Mouse (Mus musculus) thymus, postnatal 14 days (tissue): ENCODE results near the gene Opcml.

Experiments used
- DNase-seq: peaks from one replicate; pipeline ENCODE4 v3.0.0; 2021

Gene Opcml

GRCm38 (mm10) chr9:27790725-27791638 is at the start of gene Opcml:
Opcml (plus strand) TSS chr9:27790775.
- DNase-seq: no peak

GRCm38 (mm10) chr9:27758709-27759108 is 31.9 kb upstream of the Opcml start:
- DNase-seq: no peak

DNA sequence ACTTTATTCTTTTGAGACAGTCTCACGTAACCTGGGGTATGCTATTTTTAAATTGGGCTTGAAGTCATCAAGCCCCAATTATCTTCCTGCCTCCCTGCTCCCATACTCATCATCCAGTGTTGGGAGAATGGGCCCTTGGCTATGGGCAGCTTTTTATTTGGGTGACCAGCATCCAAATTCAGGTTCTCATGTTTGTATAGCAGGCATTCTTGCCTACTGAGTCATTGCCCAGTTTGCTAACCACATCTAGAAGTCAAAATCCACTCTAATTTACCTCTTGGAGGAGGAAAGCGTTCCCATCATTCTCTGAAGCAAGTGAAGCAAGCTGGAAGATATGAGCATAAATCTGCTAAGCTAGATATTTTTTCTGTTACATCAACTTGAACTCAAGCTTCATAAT is 29.4 kb upstream of the Opcml start:
- no peak for DNase-seq

GRCm38 (mm10) chr9:27766446-27766845 is 24.1 kb upstream of the Opcml start:
- no peak for DNase-seq

- no peak for DNase-seq
Observed at GRCm38 (mm10) chr9:27767196-27767900, 23.2 kb upstream of the Opcml start.

DNA sequence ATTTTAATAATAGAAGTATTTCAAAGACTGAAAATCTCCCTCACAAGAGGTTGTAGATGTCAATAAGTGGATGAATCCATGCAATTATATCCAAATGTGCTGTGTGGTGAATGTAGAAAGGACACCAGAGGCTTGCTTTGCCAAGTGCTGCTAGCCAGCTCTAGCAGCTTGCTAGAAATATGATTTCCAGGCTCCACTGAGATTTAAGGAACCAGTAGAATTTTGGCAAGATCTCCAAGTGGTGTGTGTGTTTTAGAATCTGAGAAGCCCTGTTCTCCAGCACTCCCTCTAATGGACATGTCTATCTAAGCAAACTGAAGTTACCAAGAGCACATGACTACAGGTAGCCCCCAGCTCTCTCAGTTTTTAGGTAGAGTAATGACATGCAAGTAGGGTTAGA is 21.8 kb upstream of the Opcml start:
- no peak for DNase-seq

- DNase-seq: no peak
Observed at GRCm38 (mm10) chr9:27781291-27781993, 9.1 kb upstream of the Opcml start.

- no peak for DNase-seq
Observed at GRCm38 (mm10) chr9:27781994-27782337, 8.6 kb upstream of the Opcml start.

GRCm38 (mm10) chr9:27791639-27791966 is 1.0 kb downstream of the Opcml start:
- no peak for DNase-seq

DNA sequence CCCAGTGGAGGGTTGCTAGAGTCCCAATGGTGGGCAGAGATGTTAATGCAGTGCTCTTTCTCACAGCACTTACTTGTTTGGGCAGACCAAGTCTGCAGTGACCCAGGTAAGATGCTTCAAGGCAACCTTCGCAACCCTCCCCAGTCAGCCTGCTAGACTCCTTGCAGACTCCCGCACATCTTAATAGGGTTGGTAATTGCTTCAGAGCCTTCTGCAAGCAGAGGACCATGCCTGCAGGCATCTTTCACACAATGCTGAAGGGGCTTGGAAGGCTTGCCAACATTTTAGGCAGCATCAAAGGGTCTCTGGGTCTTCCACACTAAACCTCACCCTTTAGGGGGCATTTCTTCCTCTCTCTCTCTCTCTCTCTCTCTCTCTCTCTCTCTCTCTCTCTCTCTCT is 1.7 kb downstream of the Opcml start:
- DNase-seq: no peak

- no peak for DNase-seq
Observed at GRCm38 (mm10) chr9:27792994-27793393, 2.4 kb downstream of the Opcml start.

- no peak for DNase-seq
Observed at GRCm38 (mm10) chr9:27796535-27796934, 6.0 kb downstream of the Opcml start.

- DNase-seq: no peak
Observed at GRCm38 (mm10) chr9:27800992-27801391, 10.4 kb downstream of the Opcml start.

- DNase-seq: no peak
Observed at GRCm38 (mm10) chr9:27801807-27802206, 11.2 kb downstream of the Opcml start.

DNA sequence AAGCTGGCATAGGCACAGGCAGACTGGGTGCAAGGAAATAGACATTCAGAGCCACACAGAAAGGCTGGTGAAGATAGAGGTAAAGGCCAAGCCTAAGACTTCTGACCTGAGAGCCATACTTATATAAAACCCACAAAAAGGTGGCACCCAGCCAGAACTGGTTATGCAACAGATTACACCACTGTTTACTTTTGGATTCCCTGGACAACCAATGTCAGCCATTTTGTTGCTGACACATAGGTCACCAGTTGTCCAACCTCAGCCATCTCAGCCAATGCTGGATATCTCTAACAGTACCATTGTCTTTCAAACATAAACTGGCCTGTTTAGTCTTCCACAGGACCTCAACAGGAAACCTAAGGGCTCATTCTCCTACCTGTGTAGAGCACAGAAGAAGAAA is 11.8 kb downstream of the Opcml start:
- DNase-seq: no peak

DNA sequence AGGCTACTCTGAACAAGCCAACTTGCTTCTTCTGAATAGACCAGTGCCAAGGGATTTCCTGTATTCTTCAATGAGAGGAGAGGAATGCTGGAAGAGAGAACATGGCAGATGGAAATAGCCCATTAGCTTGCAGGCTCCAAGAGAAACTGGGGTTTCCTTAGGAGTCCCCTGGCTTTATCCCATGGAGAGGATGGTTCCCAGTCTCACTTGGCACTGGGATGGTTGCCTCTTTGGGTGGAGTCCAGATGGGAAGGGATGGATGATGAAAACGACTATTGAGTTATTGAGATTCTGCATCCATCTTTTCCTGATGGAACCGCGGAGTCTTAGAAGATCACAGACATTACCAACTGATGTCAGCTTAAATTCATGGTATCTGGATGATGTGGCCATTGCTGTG is 13.9 kb downstream of the Opcml start:
- no peak for DNase-seq

DNA sequence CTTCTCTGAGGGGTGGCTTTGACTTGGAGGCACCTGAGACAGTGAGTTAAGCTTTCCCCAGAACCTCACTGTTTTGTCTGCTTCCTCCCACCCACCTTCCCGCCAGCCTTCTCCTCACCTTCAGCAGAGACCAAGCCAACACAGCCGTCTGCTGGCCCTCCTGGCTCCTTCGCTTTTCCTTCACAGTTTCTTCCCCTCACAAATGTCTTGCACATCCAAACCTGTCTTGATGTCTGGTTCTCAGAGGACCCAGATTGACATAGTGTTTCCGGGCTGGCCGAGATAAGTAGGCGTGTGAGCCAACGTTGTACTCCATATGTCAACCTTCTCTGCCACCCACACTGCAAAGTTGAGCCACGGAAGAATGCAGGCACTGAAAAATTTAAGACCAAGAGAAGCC is 19.2 kb downstream of the Opcml start:
- DNase-seq: no peak

GRCm38 (mm10) chr9:27813207-27813790 is 22.7 kb downstream of the Opcml start:
- DNase-seq: no peak

DNA sequence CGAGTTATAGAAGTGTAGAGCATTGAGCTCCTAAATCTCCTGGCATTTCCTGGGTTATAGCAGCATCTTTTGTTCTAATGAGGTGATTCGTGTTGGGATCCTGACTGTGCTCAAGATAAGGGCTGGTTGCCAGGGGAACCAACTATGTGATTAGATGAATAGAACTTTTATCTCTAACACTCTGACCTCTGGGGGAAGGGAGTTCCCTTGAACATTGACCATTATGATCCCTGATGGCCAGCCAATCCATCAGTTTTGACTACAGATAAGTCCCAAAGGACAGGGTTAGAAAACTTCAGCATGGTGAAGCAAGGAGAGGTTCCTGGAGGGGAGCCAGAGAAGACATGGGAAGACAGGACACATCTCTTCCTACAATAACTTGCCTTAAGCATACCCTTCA is 23.6 kb downstream of the Opcml start:
- DNase-seq: no peak

DNA sequence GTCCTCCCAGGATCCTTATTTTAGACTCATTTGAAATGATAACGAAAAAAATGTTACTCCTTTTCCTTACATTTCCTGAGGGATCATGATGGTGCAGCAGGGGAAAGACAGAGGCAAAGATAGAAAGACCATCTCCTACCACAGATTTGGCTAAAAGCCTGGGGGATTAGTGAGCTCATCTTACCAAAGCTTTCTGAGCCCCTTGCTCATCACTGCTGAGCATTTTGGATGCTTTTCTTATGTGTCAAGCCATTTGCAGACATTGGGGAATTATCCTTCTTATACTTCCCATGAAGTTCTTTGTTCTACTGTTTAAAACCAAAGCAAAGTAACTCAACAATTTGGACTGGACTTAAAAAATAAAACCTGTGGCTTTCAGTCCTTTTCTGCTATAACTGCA is 30.6 kb downstream of the Opcml start:
- no peak for DNase-seq

GRCm38 (mm10) chr9:27822681-27823080 is 32.1 kb downstream of the Opcml start:
- DNase-seq: no peak

DNA sequence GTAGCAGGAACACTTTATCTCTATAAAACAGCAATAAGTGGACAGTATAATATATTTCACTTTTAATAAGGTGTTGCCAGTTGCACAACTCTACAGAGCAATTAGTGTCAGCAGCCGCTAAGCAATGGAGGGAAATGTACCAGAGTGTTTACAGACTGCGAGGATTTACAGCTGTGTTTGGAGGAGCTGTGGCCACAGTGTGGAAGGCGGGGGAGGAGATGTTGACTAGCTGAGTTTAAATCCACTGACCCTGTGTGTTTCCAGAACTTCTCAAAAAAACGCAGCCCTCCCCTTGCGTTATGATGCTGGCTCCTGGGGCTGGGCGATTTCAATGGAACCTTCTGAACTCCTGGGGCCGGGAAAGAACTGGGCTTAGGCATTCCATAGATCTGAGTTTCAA is 33.8 kb downstream of the Opcml start:
- DNase-seq: no peak

DNA sequence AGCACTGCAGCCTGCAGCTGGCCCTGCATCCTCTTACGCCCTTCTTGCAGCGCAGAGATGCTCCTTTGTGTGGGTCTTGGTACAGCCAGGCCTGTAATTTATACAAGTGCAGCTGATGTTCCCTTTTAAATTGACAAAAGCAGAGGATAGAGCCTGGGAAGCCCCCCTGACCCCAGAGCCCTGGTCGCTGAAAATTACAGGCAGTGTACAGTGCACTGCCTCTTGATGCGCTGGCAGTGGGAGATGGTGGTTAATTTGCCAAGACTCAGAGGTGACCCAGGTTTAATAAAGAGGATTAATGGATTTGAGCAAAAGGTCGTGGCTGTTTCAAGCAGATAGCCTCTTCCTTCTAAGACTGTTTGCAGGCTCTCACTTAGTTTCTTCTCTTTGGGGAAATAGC is 39.9 kb downstream of the Opcml start:
- no peak for DNase-seq

DNA sequence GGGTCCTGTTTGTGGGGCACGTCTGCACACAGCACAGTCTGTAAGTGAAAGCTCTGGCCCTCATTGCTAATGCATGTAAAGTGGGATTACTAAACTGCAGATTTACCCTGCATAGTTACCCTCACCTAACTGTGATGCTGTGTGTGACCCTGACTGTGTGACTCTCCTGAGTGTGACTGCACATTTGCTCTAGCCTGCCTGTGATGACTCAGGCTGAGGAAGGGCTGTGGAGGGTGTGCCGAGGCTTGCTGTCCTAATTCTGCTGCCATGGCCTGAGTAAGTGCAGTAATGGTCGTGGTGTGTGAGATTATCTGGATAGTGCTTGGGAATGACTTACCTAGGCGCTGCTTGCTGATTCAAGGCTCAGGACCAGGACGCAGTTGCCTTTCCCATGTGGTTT is 52.2 kb downstream of the Opcml start:
- no peak for DNase-seq
